ENCODE assay signal across 8 mouse cellular contexts in genomic region chr10:40682470-40682869, GRCm38 (mm10). TPM values are rescaled to one million over a fixed set of nuclear protein-coding genes. Genes with fewer than 3 reads are reported as not detected.
DNase-seq lines count a peak whose midpoint lies in the region; ATAC-seq lines count a peak whose summit lies in the region.

No protein-coding gene starts in this region.

- H3K4me1 ChIP-seq in kidney, embryonic 15.5 days = peaks cover 13% of the 10 kb centered on the region
- peaks cover 12% of the 10 kb centered on the region for H3K4me1 ChIP-seq in forebrain, embryonic 15.5 days
- H3K4me1 ChIP-seq in intestine, embryonic 14.5 days (replicated peaks; ENCODE audit: control insufficient read depth, insufficient read depth, low read length) = peaks cover 11% of the 10 kb centered on the region; the same call in 1 of the 2 replicates
- H3K4me1 ChIP-seq in limb, embryonic 13.5 days = peaks cover 17% of the 10 kb centered on the region

- H3K4me3 ChIP-seq in kidney, embryonic 15.5 days (replicated peaks) = peak overlapping the region; percentile 58; the same call in 1 of the 2 replicates
- peak overlapping the region; percentile 49; the same call in 1 of the 2 replicates for H3K4me3 ChIP-seq in forebrain, embryonic 15.5 days
- H3K4me3 ChIP-seq in intestine, embryonic 14.5 days (ENCODE audit: low read depth, low read length) = peak overlapping the region; percentile 57; the same call in 1 of the 2 replicates
- peak overlapping the region; percentile 63; the same call in 1 of the 2 replicates for H3K4me3 ChIP-seq in limb, embryonic 13.5 days

- WGBS in kidney, embryonic 15.5 days = 25% methylated on average over 8 of the region's 8 CpGs
- WGBS in forebrain, embryonic 15.5 days = 17% methylated on average over 8 of the region's 8 CpGs
- 30% methylated on average over 8 of the region's 8 CpGs for WGBS in intestine, embryonic 14.5 days
- WGBS in limb, embryonic 13.5 days = 36% methylated on average over 8 of the region's 8 CpGs

- intact Hi-C loops in gastrocnemius, postnatal 36 days (cut with DNase I) = loop anchor here (10.0 kb wide), 1 partner anchor 202 kb away; the partner anchor contains the start of genes Cdc40 and Wasf1

- no peak overlapping the region for H3K27ac ChIP-seq in kidney, embryonic 15.5 days
- no peak overlapping the region for H3K27ac ChIP-seq in forebrain, embryonic 15.5 days (replicated peaks)
- H3K27ac ChIP-seq in intestine, embryonic 14.5 days (ENCODE audit: low read depth) = no peak overlapping the region
- H3K27ac ChIP-seq in limb, embryonic 13.5 days = no peak overlapping the region

- peak overlapping the region; percentile 93 for H3K4me2 ChIP-seq in kidney, embryonic 15.5 days
- H3K4me2 ChIP-seq in forebrain, embryonic 15.5 days (replicated peaks) = peak overlapping the region; percentile 99
- peak overlapping the region; percentile 93 for H3K4me2 ChIP-seq in intestine, embryonic 14.5 days (ENCODE audit: low read length)
- peak overlapping the region; percentile 98 for H3K4me2 ChIP-seq in limb, embryonic 13.5 days (replicated peaks)

- no peak for DNase-seq in kidney, adult 11 months
- DNase-seq in intestine, embryonic 14.5 days (ENCODE audit: low spot score) = peak; percentile 49
- DNase-seq in right cerebral cortex, postnatal 10 days (ENCODE audit: low spot score in 2 of 2) = peak; percentile 78 to 89
- no peak for DNase-seq in gastrocnemius, postnatal 36 days
- no peak for DNase-seq in gastrocnemius, postnatal 4 days (ENCODE audit: low spot score in 2 of 2)

- no peak overlapping the region for H3K9ac ChIP-seq in kidney, embryonic 15.5 days
- H3K9ac ChIP-seq in forebrain, embryonic 15.5 days (replicated peaks) = no peak overlapping the region
- no peak overlapping the region for H3K9ac ChIP-seq in intestine, embryonic 14.5 days (ENCODE audit: low read length)
- no peak overlapping the region for H3K9ac ChIP-seq in limb, embryonic 13.5 days

- no peak for ATAC-seq in kidney, embryonic 15.5 days (replicated peaks; ENCODE audit: low FRiP score)
- ATAC-seq in forebrain, embryonic 15.5 days (replicated peaks) = peak; percentile 66
- ATAC-seq in intestine, embryonic 14.5 days (replicated peaks; ENCODE audit: low FRiP score, low TSS enrichment, low read depth) = no peak
- ATAC-seq in limb, embryonic 13.5 days (ENCODE audit: low FRiP score, low read depth) = no peak

- 0 out of 2 replicates have a peak, but pooled peaks cover 2% of the 10 kb centered on the region for H3K27me3 ChIP-seq in kidney, embryonic 15.5 days
- H3K27me3 ChIP-seq in forebrain, embryonic 15.5 days = no peaks in the 10 kb centered on the region
- no peaks in the 10 kb centered on the region for H3K27me3 ChIP-seq in intestine, embryonic 14.5 days (replicated peaks; ENCODE audit: control insufficient read depth, insufficient read depth, low read length)
- peaks cover 6% of the 10 kb centered on the region; the same call in 1 of the 2 replicates for H3K27me3 ChIP-seq in limb, embryonic 13.5 days

- no peaks in the 10 kb centered on the region for H3K9me3 ChIP-seq in kidney, embryonic 15.5 days (replicated peaks)
- no peaks in the 10 kb centered on the region for H3K9me3 ChIP-seq in forebrain, embryonic 15.5 days
- no peaks in the 10 kb centered on the region for H3K9me3 ChIP-seq in intestine, embryonic 14.5 days (ENCODE audit: control insufficient read depth, low read length)
- no peaks in the 10 kb centered on the region for H3K9me3 ChIP-seq in limb, embryonic 13.5 days

- no peaks in the 10 kb centered on the region for H3K36me3 ChIP-seq in kidney, embryonic 15.5 days
- H3K36me3 ChIP-seq in forebrain, embryonic 15.5 days = no peaks in the 10 kb centered on the region
- no peaks in the 10 kb centered on the region for H3K36me3 ChIP-seq in intestine, embryonic 14.5 days (ENCODE audit: control insufficient read depth, insufficient read depth, low read length)
- no peaks in the 10 kb centered on the region for H3K36me3 ChIP-seq in limb, embryonic 13.5 days

RNA-seq across cellular contexts. Expression of gene Mettl24, which starts 0.6 kb away (rescaled TPM):
- polyA plus RNA-seq in kidney, embryonic 15.5 days (2015; fragmentation: Nextera tagmentation; extraction: Ambion mirVana) = 2.4 and 2.9 TPM in 2 replicates
- 0.23 and 0.29 TPM in 2 replicates for polyA plus RNA-seq in forebrain, embryonic 15.5 days (2015; fragmentation: Nextera tagmentation; extraction: Ambion mirVana)
- 4.2 and 4.5 TPM in 2 replicates for polyA plus RNA-seq in intestine, embryonic 14.5 days (2014; fragmentation: Nextera tagmentation; extraction: Ambion mirVana)
- 1.3 and 1.6 TPM in 2 replicates for polyA plus RNA-seq in limb, embryonic 13.5 days (2015; fragmentation: Nextera tagmentation; extraction: Ambion mirVana)
- total RNA-seq in gastrocnemius, postnatal 36 days (2021) = under 1 TPM; 0.49 to 0.71 TPM
- total RNA-seq in gastrocnemius, postnatal 4 days (2021) = 1 to 10 TPM; 1.1 to 1.3 TPM

RNA-seq across cellular contexts. Expression of gene Ddo, which starts 52.7 kb away (rescaled TPM):
- 0.28 and 0.53 TPM in 2 replicates for polyA plus RNA-seq in kidney, embryonic 15.5 days (2015; fragmentation: Nextera tagmentation; extraction: Ambion mirVana)
- polyA plus RNA-seq in forebrain, embryonic 15.5 days (2015; fragmentation: Nextera tagmentation; extraction: Ambion mirVana) = 1.0 and 1.5 TPM in 2 replicates
- 0.61 and 1.4 TPM in 2 replicates for polyA plus RNA-seq in intestine, embryonic 14.5 days (2014; fragmentation: Nextera tagmentation; extraction: Ambion mirVana)
- polyA plus RNA-seq in limb, embryonic 13.5 days (2015; fragmentation: Nextera tagmentation; extraction: Ambion mirVana) = 0.13 and 0.31 TPM in 2 replicates
- 10 to 100 TPM; 20.2 to 25.9 TPM for total RNA-seq in gastrocnemius, postnatal 36 days (2021)
- total RNA-seq in gastrocnemius, postnatal 4 days (2021) = 10 to 100 TPM; 21.3 to 22.5 TPM

Comparison
In these comparisons a context has a peak if more than half of its experiments do, and no peak if none do; other contexts are left out.
1. DNase-seq: peak in intestine, embryonic 14.5 days (single experiment) and right cerebral cortex, postnatal 10 days (2 of 2); none in kidney, adult 11 months (single experiment), gastrocnemius, postnatal 36 days (0 of 2) and gastrocnemius, postnatal 4 days (0 of 2).
2. Peak in every context shown above with its lines, with median percentiles within 50 percentile points of each other: H3K4me2 ChIP-seq and H3K4me3 ChIP-seq.